Mouse (Mus musculus) E14TG2a.4 (cell line): Measurements from ENCODE around the gene Relch.

Experiments
- CTCF ChIP-seq: conservative IDR thresholded peaks from 2 replicates; pipeline ENCODE4 v1.5.1; 2014; ENCODE audit warnings: low read length
- NANOG ChIP-seq: IDR thresholded peaks from 2 replicates; pipeline ENCODE4 v1.6.1; 2014; ENCODE audit warnings: borderline replicate concordance, low read length, mixed read lengths
- POU5F1 ChIP-seq: IDR thresholded peaks from 2 replicates; pipeline ENCODE4 v1.6.1; 2014; ENCODE audit warnings: low read length, borderline replicate concordance

DNA sequence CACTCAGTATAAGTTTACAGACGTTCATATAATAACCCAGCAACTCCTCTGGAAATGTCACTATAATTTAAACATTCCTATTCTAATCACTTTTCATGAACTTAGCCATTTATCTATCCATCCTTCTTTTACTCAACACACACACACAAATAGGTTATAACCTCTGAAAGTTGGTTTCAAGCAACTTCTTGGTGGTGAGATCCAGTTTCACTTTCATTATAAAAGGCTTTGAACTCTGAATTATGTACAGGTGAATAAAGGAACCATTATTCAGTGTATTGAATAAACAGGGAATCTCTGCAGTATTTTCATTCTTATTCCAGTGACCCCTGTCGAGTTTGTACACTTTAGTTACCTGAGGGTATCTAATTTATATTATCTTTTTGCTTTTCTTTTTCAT, 45.8 kb downstream of the Relch start:
- TF ChIP-seq POU5F1 = no peak
- no peak for TF ChIP-seq CTCF
- no peak for TF ChIP-seq NANOG
